Mouse (Mus musculus) bone marrow macrophage, adult 2 months (primary cell): Measurements from ENCODE around the gene Emid1. TPM values are rescaled to one million over a fixed set of nuclear protein-coding genes. Genes with fewer than 3 reads are reported as not detected.

Experiments
- H3K27ac ChIP-seq: 2 replicates; pipeline ENCODE4 v1.5.1; 2012; ENCODE audit warnings: low read depth, low read length; ENCODE audit not compliant: insufficient read depth
- H3K4me1 ChIP-seq: 2 replicates; pipeline ENCODE4 v1.6.1; 2012; ENCODE audit warnings: low read length; ENCODE audit not compliant: control insufficient read depth, insufficient read depth
- H3K4me3 ChIP-seq: 2 replicates; pipeline ENCODE4 v1.5.1; 2012; ENCODE audit warnings: mild to moderate bottlenecking, low read length, moderate library complexity; ENCODE audit not compliant: insufficient read depth
- CTCF ChIP-seq: IDR thresholded peaks from 2 replicates; pipeline ENCODE4 v1.5.1; 2012; ENCODE audit warnings: low read depth, mild to moderate bottlenecking, low read length, moderate library complexity
- POLR2A ChIP-seq: IDR thresholded peaks from 2 replicates; pipeline ENCODE4 v1.6.1; 2012; ENCODE audit warnings: mild to moderate bottlenecking, low read depth, low read length, borderline replicate concordance
- polyA plus RNA-seq: library from polyadenylated mRNA; stranded (reverse); fragments of >200 nt; gene quantifications from 2 replicates; pipeline ENCODE4 v1.2.4, GENCODE M21; 2012; ENCODE audit not compliant: missing spikeins, insufficient read depth, insufficient read length

The Emid1 gene
- polyA plus RNA-seq, 1 experiment = not detected

DNA sequence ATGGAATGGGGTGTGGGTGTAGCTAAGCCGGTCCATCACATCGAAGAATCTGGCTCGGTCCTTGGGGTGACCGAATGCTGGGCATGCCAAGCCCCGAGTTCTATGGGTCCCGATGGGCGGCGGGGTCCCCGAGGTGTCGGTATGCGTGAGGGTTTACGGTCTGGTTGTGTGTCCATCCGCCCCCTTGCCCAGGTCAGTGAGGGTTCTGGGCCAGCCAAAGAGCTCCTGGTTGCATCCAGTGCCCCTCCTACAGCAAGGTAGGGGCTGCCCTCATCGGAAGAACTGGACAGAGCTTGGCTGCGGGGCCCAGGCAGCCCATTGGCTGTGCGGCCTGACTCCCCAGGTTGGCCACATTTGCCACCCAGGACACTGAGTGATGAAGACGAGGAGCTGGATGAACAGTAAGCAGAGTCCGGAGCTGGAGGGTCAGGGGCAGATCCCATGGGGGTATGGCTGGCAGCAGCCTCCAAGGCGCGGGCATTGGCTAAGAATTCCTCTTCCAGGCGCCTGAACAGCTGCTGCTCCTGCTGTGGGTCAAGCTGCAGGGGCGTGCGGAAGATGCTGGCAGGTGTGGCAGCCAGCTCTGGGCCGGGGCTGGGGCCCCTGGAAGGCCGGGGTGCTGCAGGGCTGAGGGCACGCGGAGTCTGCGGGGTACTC, 91.2 kb downstream of the Emid1 start:
- peaks cover 18% of the 10 kb centered on the region for H3K4me1 ChIP-seq
- no peak overlapping the region for H3K4me3 ChIP-seq

DNA sequence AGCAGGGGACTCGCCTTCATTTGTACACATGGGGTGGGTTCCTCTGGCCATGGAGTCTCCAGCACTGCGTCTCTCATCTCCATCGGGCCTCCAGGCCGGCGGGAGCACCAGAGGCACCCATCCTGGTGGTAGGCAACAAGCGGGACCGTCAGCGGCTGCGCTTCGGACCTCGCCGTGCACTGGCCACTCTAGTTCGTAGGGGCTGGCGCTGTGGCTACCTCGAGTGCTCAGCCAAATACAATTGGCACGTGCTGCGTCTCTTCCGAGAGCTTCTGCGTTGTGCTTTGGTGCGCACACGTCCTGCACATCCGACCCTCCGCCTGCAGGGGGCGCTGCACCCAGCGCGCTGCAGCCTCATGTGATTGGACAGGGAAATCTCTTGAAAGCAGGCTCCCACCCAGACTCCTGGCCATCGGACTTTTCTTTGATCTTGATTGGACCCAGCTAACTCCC, 92.3 kb downstream of the Emid1 start:
- Histone ChIP-seq H3K4me3 (no peak overlapping the region), H3K4me1 (peaks cover 18% of the 10 kb centered on the region)

More for the DNA sequence above, 91.2 kb downstream of the Emid1 start:
- TF ChIP-seq POLR2A (no peak), CTCF (no peak)
- H3K27ac ChIP-seq = no peak overlapping the region

DNA sequence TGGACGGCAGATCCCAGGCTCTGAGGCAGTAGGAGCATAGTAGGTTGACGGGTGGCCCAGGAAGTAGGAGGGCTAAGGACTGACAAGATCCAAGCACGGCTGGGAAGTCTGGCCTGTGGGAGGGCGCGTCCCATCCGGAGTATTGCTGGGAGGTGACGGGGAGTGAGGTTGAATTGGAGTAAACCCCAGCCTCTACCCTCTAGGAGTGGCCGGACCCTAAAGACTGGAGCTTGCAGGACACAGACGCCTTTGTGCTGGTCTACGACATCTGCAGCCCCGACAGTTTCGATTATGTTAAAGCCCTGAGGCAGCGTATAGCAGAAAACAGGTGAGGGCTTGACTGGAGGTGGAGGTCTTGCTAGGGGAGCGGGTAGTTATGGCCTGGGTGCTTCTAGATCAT, 92.8 kb downstream of the Emid1 start:
- H3K4me3 ChIP-seq = no peak overlapping the region

More for the DNA sequence above, 92.3 kb downstream of the Emid1 start:
- no peak for TF ChIP-seq POLR2A
- TF ChIP-seq CTCF = peak; percentile 82
- no peak overlapping the region for H3K27ac ChIP-seq

DNA sequence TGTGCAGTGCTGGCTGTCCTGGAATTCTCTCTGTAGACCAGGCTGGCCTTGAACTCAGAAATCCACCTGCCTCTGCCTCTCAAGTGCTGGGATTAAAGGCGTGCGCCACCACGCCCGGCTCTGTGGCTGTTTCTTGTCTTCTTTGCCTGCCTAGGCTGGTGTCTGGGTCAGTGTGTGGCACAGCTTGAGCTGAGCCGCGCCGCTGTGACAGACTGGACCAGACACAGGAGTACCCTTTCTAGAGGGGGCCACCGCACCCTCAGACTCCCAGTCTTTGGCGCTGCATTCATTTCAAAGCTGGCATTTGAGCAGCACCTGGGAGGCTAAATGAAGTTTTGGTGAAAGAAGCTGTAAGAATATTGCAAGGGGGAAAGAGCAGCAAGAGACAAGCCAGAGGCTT, 93.3 kb downstream of the Emid1 start:
- TF ChIP-seq CTCF = no peak
- Histone ChIP-seq H3K4me1 (peaks cover 16% of the 10 kb centered on the region), H3K27ac (no peak overlapping the region), H3K4me3 (no peak overlapping the region)

More for the DNA sequence above, 92.8 kb downstream of the Emid1 start:
- Histone ChIP-seq H3K27ac (no peak overlapping the region), H3K4me1 (peaks cover 18% of the 10 kb centered on the region)
- no peak for TF ChIP-seq POLR2A

DNA sequence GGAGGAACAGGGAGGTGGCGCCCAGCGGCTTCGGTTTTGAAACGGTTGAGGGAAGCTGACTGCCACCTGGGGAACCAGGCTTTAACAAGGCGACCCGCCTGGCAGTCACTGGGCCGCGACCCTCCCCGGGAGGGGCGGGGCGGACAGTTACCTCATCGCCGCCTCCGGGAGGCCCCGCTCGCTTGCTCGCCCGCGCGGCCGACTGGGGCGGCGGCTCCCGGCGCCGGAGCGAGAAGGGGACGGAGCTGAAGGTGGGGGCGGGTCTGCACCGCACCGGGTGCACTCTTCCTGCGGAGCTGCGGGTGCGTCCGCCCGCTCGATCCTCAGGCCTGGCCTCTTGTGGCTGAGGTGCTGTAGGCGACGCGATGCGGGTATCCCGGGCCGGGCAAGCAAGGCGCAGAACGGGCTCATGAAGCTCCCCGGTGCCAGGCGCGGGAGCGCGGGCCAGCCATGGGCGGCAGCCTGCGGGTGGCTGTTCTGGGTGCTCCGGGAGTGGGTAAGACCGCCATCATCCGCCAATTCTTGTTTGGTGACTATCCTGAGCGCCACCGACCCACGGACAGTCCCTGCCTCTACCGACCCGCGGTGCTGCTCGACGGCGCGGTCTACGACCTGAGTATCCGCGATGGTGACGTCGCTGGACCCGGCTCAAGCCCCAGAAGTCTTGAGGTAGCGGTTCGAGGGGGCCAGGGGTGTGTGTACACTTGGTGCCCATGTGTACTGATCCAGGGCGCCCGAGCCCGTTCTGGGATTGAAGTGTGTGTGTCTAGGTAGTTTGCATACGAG, 94.0 kb downstream of the Emid1 start, which contains the start of gene Rasl10a:
TSS of gene Rasl10a (plus strand) at position 273 of the 786 bp plus-strand sequence.
- H3K4me3 ChIP-seq = peak within 1 kb of the TSS; percentile 48
- TF ChIP-seq POLR2A (no peak), CTCF (no peak)
- H3K4me1 ChIP-seq = peaks cover 16% of the 10 kb centered on the region
- no peak within 1 kb of the TSS for H3K27ac ChIP-seq

DNA sequence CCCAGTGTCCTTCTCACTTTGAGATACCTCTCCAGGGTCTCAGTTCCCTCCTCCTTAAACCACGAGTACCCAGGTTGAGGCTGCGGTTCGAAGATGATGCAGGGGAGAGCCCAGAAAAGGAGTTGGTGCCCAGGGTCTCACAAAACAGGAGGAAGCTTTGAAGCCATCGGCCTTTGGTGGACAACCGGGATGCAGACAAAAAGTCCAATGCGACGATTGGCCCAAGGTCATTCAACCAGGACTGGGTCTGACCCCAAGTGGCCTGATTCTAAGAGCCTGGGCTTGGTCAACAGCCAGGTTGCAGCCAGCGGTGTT, 94.6 kb downstream of the Emid1 start:
- Histone ChIP-seq H3K4me3 (peak overlapping the region; percentile 48), H3K4me1 (peaks cover 12% of the 10 kb centered on the region), H3K27ac (no peak overlapping the region)
- TF ChIP-seq POLR2A (no peak), CTCF (no peak)

DNA sequence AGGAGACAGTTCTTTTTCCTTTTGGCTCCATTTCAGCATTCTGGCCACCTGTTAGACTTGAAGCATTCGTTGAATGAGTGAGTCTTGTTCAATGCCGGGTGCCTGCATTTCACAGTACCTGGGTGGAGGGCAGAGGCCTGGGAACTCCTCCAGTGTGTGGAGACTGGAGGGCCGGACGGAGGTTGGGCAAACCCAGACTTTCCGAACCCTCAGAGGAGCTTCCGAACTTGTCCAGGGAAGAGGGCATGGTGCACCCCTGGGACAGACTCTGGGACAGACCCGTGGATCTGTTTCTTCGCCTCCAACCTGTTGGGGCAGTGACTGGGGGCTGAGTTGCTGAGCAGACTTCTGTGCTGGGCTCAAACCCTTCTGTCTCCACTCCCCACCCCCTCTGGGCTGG, 95.0 kb downstream of the Emid1 start:
- Histone ChIP-seq H3K4me3 (no peak overlapping the region), H3K4me1 (peaks cover 8% of the 10 kb centered on the region), H3K27ac (no peak overlapping the region)
- TF ChIP-seq POLR2A (no peak), CTCF (no peak)

Other genes with a start within 250 kb of the Emid1 start
- gene Nefh, start 204.2 kb downstream of the Emid1 start, polyA plus RNA-seq = not detected in 2 replicates
- 165 and 185 TPM in 2 replicates for gene Ap1b1, start 165.4 kb downstream of the Emid1 start, polyA plus RNA-seq
- gene Rasl10a, start 94.1 kb downstream of the Emid1 start, polyA plus RNA-seq = not detected in 2 replicates
- gene Gas2l1, start 86.9 kb downstream of the Emid1 start, polyA plus RNA-seq = 42.0 and 44.9 TPM in 2 replicates
- gene Rhbdd3, start 53.3 kb downstream of the Emid1 start, polyA plus RNA-seq = 15.0 and 20.6 TPM in 2 replicates
- 433 and 488 TPM in 2 replicates for gene Ewsr1, start 53.0 kb downstream of the Emid1 start, polyA plus RNA-seq
- 13.4 TPM in 2 replicates for gene Kremen1, start 109.3 kb upstream of the Emid1 start, polyA plus RNA-seq